Mouse (Mus musculus) lung, postnatal 25 days (tissue): ENCODE measurements around the gene Agbl4.

ENCODE experiments used
- DNase-seq: peaks from one replicate; pipeline ENCODE4 v3.0.0; 2022; ENCODE audit warnings: low spot score

Agbl4 gene

DNA sequence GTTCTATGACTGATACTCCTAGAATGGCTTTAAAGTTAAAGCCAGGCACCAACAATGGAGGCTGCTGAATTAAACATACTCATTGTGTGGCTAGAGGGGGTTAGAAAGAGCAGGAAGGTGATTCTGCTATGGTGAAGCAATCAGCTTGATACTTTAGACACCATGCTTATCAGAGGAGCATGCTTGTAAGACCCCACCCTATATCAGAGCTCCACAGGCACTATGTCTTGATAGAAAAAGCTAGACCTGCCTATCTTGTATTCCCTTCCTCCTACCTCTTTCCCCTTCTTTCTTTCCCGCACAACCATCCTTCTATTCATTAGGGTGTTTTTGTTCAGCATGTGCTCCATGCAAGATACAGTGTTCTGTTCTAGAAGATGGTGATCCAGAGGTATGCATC, 1104.0 kb downstream of the Agbl4 start:
- DNase-seq: no peak

DNA sequence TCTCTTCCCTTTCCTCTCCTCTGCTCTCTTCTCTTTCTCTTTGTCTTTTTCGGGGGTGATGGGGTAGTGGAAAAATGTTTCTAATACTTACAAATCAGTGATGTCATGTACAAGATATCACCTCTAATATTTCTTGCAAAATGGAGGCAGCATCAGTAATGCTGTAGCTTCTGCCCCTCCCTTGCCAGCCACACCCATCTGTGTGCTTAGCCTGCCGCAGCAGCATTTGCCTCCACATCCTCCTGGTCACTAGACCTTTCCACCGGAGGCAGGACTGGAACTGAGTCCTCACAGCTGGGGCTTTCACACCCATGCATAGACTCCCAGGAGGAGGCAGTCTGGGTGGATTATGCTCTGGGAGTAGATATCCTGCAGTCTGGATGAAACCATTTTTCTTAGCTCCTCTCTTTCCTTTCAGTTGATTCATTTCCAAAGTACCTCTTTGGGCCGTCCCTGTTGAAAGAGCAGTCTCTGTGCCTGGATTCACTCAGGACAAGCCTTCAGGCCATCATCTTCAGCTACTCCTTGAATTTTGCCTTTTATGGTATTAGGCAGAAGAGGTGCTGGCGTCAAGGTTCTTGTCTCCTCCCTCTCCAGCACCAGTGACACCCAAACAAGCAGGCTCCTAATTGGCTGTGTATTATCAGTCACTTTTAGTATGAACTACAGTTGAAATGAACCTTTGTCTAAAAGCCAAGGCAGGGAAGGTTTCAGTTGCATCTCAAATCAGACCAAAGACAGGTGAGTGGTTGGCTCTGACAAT, 1105.7 kb downstream of the Agbl4 start:
- no peak for DNase-seq

DNA sequence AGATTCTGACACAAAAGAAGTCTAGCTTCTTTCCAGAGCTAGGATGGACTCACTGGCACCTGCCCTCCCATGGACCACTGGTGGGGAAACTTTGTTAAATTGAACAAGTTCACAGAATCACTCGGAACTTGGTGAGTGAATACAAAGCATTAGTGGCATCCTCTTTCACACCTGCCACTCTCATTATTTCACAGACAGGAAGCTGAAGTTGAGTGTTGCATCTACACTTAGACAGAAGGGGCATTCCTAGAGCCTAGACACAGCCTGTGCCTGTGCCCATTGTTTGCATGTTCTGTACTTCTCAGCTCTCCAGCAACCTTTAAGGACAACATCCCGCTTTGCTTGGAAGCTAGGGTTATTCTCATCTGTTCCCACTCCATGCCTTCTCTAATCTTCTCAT, 1107.5 kb downstream of the Agbl4 start:
- DNase-seq: no peak

DNA sequence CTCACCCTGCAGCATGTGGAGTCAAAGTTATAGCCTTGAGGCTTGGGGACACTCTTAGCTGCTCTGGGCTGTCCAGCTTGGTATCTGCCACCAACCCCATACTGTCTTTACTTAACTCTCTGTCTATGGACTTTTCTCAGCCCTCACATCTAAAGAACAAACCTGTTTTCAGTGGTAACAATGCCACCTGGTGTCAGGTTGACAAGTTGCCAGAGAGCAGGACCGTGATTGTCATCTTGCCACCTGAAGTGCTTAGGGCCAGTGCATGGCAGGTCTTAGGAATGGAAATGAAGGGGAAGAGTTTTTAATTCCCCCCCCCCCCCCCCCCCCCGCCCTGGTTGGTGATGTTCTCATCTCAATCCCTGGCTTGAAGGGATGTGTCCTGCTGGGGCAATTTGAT, 1112.7 kb downstream of the Agbl4 start:
- DNase-seq: no peak

DNA sequence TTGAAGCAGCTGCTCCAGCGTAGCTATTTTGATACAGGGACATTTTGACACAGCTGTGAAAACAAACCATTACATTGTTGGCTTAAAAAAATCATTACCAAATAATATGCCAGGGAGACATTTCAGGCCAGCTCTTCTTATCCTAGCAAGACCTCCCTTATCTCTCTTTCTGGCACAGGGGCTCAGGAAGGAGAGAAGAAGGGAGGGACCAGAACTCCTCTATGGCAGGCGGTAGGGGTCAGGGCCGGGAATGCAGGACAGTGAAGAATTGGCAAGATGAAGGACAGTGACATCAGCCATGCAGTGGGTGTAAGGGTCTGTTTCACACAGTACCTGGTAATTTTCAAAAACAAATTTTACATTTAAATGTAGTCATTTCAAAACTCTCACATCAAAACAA, 1116.5 kb downstream of the Agbl4 start:
- DNase-seq: no peak

DNA sequence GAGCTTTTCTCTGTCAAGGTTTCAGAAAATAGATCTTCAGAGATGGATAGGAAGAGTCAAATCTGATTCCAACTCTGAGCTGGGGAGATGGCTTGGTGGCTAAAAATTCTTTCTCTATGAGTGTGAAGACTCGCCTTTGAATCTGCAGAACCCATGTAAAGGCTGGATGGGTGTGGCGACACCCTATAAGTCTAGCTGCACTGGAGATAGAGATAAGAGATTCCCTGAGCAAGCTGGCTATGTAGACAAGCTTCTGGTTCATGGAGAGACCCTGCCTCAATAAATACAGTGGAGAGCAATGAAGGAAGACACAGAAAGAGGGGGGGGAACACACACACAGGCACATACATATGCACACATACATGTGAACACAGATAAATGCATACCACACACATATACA, 1118.7 kb downstream of the Agbl4 start:
- DNase-seq: no peak

DNA sequence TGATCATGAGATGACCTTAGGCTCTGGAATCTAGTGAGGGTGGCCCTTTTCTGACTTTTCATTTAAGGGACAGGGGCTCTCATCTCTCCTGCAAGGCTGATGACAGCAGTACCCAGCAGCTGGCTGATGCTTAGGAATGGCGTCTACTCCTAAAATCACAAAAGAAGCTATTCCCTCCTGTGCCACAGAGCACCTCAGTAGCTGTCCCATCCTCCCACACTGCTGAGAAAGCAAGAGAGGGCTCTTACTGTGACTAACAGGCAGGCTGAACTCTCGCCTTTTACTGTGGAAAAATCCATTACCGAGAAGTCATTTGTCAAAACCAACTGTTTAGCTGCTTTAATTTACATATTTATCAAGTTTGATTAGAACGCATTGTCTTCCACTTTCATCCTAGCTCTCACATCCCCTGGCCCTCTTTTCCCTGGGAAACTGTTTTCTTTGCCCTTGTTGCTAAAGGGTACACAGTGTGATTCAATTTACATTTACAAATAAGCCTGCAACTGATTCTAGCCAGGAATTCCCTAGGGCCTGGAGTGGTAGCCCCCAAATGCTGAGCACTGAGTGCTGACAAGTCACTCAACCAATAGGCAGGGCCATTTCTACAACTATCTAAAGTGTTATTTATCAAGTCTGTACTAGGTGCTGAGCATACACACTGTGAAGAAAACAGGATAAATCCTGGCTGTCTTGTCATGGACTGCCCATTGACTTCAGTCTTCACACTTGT, 1119.8 kb downstream of the Agbl4 start:
- DNase-seq: no peak

DNA sequence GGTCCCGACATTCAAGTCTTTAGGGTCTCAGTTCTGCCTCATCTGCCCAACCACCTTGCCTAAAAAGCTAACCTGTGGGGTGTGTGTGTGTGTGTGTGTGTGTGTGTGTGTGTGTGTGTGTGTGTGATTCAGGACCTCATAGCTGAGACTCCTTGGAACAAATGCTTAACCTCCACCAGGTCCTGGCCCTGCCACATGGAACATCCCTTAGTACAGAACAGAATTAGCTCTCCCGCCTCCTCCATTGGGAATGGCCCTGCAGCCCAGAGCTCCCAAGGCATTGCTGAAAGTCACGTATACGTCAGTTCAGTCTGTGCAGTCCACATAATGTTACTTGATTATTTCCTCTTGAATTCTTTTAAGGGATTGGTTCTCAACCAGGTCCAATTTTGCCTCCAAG, 1120.7 kb downstream of the Agbl4 start:
- DNase-seq: no peak

DNA sequence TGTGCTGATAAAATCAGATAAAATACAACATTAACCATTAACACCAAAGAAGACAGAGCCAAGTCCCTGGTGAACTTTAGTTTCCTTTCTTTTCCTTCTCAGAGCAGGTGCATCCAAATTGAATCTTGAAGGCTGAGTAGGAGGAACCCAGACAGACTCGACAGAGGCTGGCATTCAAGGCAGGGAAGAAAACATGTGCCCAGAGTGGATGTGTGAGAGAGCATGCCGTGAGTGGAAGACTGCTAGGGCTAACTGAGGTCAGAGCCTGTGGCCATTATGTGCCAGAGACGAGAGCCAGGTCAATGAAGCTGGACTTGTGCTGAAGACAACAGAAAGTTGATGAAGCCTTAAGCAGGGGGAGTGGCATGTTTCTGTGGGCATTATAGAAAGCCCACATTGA, 1121.8 kb downstream of the Agbl4 start:
- no peak for DNase-seq

DNA sequence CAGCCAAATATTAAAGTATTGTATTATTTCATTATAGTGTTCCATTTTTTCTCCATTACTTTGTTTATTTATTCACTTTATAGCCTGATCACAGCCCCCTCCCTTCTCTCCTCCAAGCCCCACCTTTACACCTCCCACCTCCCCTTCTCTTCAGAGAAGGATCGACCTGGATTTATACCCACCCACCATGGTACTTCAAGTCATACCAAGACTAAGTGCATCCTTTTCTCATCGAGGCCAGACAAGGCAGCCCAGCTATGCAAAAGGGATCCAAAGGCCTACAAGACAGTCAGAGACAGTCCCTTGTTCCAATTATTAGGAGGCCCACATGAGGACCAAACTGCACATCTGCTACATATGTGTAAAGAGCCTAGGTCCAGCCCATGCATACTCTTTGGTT, 1122.5 kb downstream of the Agbl4 start:
- DNase-seq: no peak

DNA sequence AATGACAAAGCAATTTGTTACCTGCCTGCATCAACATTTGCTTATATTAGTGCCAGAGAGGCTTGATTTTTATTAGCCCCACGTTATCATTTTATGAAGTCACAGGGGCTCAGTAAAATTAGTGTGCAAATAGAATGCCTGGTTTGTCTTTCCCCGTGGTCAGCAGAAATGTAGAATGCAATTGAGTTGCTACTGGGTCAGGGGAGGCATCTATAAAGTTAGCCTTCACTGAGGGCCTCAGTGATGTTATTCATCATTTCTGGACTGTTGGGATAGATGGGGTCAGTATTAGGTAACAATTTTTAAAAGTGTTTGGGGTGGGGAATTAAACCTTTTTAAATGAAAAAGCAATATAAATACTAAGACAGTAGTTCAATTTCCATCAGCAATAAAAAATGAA, 1125.5 kb downstream of the Agbl4 start:
- no peak for DNase-seq

DNA sequence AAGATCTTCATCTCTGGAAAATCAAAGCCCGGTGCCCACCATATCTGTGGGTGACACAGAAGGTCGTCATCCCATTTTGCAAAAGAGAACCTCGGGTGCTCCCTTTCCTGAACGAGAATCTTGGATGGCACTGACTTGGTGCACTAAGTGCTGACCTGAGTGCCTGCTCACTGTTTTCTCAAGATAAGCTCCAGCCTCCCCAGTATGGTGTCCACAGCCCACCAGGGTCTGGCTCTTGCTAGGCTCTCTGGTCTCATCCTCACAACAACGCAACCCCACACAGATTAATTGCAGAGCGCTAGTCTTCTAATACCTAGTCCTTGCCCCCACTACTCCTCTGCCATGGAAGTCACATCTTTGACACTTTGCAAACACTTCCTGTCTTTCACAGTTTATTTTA, 1131.5 kb downstream of the Agbl4 start:
- DNase-seq: no peak

DNA sequence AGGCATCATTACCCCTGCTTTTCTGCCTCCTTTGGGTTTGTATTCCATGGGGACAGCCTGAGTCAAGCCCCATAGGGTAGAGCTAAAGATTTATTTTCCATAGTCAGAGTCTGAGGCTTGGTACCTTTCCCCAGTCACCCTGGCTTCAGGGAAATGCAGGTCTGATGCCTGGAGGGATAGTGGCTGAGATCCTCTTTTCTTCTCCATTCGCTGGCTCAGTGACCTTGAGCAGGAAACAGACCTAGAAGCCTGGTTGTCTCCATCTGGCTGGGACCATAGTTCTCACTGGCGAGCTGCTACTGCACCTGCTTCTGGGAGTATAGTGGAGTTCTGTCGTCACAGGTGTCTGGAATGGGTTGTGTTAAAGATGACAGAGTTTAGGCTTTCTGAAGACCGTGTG, 1132.5 kb downstream of the Agbl4 start:
- DNase-seq: no peak

DNA sequence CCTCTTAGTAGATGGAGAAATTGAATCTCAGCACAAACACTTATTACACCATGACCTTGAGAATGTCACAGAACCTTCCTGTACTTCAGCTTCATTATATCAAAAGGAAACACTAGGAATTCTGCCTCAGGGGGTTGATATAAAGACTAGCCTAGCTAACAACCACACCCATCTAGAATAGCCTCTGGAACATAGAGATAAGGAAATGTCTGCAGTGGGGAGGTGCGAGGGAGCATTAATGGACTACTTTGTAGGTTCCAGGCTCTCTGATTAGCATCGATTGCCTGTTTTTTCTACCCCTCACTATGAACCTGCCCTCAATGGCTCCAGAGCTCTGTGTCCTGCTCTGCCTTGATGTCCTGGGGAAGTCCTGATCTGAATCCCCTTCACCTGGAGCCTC, 1133.1 kb downstream of the Agbl4 start:
- DNase-seq: no peak

DNA sequence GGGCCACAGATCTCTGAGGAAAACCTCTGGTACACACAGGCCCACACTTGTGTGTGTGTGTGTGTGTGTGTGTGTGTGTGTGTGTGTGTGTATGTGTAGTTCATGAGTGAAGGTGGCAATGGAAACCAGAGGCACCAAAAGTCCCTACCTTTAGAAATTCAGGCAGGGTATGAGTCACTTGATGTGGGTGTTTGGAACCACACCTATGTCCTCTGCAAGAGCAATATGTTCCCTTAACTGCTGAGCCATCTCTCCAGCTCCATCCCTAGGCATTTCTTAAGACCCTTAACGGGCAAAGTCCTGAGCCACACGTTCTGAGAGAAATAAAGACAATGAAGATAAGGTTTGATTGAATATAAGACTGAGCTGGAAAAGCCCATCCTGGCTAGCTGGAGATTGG, 1147.2 kb downstream of the Agbl4 start:
- DNase-seq: no peak

DNA sequence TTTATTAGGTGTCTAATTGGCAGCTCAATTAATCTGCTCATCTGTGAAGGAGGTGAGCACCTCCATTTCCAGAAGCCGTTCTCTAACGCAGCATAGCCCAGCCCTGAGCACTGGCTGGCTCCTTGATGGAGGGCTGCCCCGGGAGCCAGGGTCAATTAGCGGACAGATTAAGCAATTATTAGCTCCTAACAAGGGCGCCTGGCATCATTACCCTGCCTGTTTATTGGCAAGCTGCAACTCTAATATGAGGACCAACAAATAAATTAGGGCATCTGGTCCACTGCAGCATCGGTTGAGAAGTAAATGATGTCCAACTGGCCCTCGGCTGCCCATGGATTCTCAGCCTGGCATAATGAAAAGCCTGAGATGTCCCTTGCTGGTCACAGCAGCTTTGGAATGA, 1148.5 kb downstream of the Agbl4 start:
- DNase-seq: no peak

DNA sequence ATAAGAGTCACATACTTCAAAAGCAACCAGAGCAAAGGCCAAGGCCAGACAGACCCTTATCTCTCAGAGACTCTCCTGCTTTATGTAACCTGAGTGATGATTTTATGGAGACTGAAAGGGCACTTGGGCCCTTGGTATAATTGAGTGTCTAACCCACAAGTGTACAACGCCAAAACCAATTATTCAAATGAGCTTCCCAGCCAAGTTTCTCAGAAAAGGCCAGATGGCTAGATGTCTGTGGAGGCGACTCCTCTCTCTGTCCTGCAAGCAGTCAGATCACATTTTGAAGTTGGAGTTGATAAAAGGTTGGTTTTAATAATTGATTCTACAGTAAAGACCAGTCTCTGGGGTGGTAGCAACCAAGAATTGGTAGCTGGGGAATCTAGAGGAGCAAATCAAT, 1158.0 kb downstream of the Agbl4 start:
- no peak for DNase-seq

DNA sequence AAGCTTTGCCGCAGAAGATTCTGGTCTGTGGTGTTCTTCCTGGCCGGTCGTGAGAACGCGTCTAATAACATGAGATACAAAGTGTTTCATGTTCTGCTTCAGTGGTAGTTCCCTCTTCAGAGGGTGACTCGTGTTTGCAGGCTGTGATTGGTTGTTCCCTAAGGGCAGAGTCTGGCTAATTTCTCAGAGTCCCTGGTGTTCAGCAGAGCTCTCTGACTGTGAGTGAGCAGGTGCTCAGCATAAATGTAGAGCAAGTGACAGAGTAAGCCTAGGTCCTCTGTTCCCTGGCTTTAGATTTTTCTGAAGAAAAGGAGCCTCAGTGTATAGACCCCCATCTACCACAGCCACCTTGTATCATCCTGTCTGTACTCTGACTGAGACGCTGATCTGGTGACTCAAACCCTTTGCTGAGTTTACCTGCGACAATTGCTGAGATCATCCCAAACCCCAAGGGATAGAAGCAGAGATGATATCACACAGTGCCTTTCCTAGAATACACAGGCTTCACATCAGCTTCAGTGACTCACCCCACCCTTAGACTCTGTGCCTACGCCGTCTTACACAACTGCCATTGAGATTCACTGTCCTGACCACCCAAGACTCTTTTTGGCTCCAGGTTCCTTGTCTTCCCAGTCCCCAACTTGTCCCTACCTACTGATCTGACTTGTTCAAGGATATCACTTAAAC, 1179.8 kb downstream of the Agbl4 start:
- no peak for DNase-seq

DNA sequence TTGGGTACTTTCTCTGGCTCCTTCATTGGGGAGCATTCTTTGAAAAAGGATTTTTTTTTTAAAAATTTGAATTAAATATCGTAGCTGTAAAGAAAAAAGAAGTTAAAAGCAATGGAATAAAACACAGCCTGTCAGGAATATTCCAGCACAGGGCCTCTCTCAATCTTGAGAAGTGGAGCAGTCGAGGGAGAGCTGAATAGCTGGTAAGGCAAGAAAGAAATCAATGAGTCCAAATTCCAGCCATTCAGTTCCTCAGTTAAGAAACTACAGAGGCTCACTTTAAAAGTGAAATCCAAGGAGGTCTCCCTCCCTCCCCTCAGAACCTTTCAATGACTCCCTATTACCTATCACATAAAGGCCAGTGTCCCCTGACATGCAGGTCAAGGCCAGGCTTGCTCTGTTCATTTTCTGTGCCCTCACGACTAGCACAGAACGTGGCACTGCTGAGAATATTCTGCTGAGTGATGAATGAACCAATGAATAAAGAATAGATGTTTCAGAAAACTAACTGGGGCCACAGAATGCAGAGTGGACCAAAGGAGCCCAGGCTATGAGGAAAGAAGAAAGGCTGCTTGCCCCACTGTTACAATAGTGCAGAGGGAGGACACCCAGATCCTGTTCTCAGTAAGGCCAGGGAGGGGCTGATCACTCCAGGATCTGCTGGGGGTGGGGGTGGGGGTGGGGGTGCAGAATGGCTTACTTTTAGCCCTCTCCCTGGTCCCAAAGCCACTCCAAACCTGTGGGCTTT, 1181.8 kb downstream of the Agbl4 start:
- no peak for DNase-seq

DNA sequence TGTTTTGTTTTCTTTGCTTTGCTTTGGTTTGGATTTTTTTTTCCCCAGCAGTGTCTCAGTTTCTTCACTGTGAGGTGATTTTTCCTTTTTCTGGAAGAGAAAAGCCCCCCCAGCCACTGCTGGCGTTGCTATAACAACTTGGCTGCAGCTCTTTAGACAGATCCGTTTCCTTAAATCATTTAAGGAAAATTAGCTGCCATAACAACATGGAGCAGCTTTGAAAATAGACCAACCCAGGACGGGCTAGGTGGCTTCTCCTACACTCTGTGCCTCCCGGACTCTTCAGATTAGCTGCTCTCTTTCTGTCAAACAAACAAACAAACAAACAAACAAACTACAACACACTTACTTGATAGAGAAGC, 1182.4 kb downstream of the Agbl4 start:
- DNase-seq: no peak

DNA sequence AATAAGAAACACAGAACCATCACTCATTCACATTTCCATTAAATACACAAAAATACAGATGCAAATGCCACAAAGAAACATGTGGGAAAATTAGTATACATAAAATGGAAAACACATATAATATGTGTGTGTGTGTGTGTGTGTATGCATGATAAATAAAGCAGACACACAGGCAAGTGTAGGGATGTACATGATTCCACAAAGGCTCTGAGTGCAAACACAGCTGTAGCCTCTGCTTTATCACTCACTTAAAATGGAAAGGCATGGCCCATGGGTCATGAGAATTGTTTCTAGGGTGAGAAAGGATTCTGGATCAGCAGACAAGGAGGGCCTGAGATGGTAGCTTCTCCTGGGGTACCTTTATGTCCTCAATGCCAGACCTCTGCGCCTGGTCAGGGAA, 1182.8 kb downstream of the Agbl4 start:
- no peak for DNase-seq

DNA sequence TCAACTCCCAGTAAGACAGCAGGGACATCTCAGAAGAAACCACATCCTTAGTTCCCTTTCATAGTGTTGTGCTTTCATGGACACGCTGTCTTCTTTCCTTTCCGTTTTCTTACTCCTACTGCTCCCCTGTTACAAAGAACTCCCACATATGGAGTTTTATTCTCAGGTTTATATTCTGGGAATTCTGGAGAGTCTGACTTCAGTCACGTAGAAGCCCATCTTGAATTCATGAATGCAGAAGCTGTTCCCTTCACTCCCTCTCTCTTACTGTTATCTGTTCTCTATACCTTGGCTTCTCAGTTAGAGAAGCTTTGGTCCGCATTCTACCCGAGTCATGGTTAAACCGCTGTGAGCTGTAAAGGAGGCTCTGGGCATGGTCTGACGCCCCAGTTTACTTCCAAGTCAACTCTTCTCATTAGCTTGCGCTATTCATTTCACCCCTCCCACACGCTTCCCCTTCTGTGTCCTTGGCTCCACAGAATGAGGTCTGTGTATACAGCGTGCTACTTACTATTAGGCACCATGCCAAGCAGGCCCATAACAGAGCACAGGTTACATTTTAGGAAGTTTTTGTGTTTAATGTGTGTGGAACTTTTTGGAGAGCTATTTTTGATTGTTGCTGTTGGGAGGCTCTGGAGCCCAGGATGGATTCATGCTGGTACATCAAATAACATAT, 1186.2 kb downstream of the Agbl4 start:
- no peak for DNase-seq
